9 mouse cellular contexts compared by ENCODE assay signal in the genomic region with DNA sequence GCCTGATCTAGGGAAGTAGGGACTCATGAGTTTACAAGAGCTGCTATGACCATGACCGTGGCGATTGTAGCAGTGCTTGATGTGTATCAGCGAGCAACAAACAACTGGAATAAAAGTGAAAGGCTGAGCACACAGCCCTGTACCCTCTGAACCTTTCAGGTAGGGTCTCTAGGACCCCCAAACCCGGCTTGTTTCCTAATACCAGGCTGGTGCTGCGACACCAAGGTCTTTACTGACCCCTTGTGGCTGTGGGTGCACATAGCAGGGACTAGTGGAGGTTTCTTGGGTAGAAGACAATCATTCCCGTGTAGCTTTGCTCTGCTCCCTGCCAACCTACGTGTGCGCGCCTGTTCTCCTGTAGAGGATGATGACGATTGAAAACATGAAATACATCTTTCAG. TPM values are rescaled to one million over a fixed set of nuclear protein-coding genes. Genes with fewer than 3 reads are reported as not detected.
DNase-seq lines count a peak whose midpoint lies in the region; ATAC-seq and TF ChIP-seq lines count a peak whose summit lies in the region.
"Had no signal": no experiment of that assay in that cellular context is flagged by ENCODE, and none has a peak within 500 bp of the region (broad histone marks: within the 10 kb centered on the region; RNA-seq: fewer than 3 reads in every experiment).

No protein-coding gene starts in this region.

- peak; percentile 71; the same call in 1 of the 2 replicates for TF ChIP-seq CTCF in spleen, adult 2 months (IDR thresholded peaks at IDR 0.05; ENCODE audit: extremely low read depth, insufficient read depth, insufficient read length, insufficient replicate concordance)

- H3K4me3 ChIP-seq in heart, embryonic 11.5 days (ENCODE audit: low read depth, low read length): no peak overlapping the region
- no peak overlapping the region for H3K4me3 ChIP-seq in spleen, adult 2 months (ENCODE audit: extremely low read depth, insufficient read depth, insufficient read length)
- H3K4me3 ChIP-seq: limb, embryonic 12.5 days had no signal

- peak; percentile 53 for DNase-seq in gastrocnemius, adult 18-20 months (ENCODE audit: low spot score)
- DNase-seq in gastrocnemius, adult 8-10 months (ENCODE audit: low spot score in 2 of 2): no peak
- DNase-seq in ES-CJ7 (ENCODE audit: low read depth, low spot score): peak; percentile 72
- peak; percentile 73 for DNase-seq in cerebellum, adult 11-12 months
- DNase-seq in layer of hippocampus, postnatal 10 days (ENCODE audit: low spot score in 2 of 2): peak; percentile 70 to 75
- peak; percentile 62 for DNase-seq in lung, postnatal 14 days
- peak in 1 of 2 experiments; percentile 44 for DNase-seq in spleen, adult 2 months (ENCODE audit: low read depth in 1 of 2, low spot score in 2 of 2)

- no peaks in the 10 kb centered on the region for H3K9me3 ChIP-seq in heart, embryonic 11.5 days (replicated peaks; ENCODE audit: control insufficient read depth, low read length)
- H3K9me3 ChIP-seq: limb, embryonic 12.5 days had no signal

- H3K4me1 ChIP-seq in heart, embryonic 11.5 days (ENCODE audit: control insufficient read depth, insufficient read depth, low read length): no peaks in the 10 kb centered on the region
- no peaks in the 10 kb centered on the region for H3K4me1 ChIP-seq in spleen, adult 2 months (ENCODE audit: control insufficient read depth, insufficient read depth, insufficient read length)
- H3K4me1 ChIP-seq: limb, embryonic 12.5 days had no signal

- no peaks in the 10 kb centered on the region for H3K36me3 ChIP-seq in heart, embryonic 11.5 days (ENCODE audit: control insufficient read depth, insufficient read depth, low read length)
- no peaks in the 10 kb centered on the region for H3K36me3 ChIP-seq in spleen, adult 2 months (ENCODE audit: control insufficient read depth, insufficient read depth, low read length)
- H3K36me3 ChIP-seq: limb, embryonic 12.5 days had no signal

- WGBS in heart, embryonic 11.5 days (ENCODE audit: insufficient replicate concordance): 25% methylated on average over 10 of the region's 10 CpGs
- 44% methylated on average over 10 of the region's 10 CpGs for WGBS in spleen, adult 2 months

- no peak for TF ChIP-seq POLR2A in spleen, adult 2 months (IDR thresholded peaks at IDR 0.05; ENCODE audit: low read depth, low read length)

- H3K9ac ChIP-seq in heart, embryonic 11.5 days (ENCODE audit: low read depth, low read length): no peak overlapping the region
- H3K9ac ChIP-seq: limb, embryonic 12.5 days had no signal

- no peak overlapping the region for H3K27ac ChIP-seq in heart, embryonic 11.5 days (ENCODE audit: low read depth, low read length)
- H3K27ac ChIP-seq in spleen, adult 2 months (ENCODE audit: insufficient read depth, low read length): no peak overlapping the region
- H3K27ac ChIP-seq: limb, embryonic 12.5 days had no signal

- ATAC-seq in heart, embryonic 11.5 days (replicated peaks; ENCODE audit: insufficient number of reproducible peaks, low FRiP score, low TSS enrichment): peak; percentile 50; the same call in 1 of the 2 replicates

- no peaks in the 10 kb centered on the region for H3K27me3 ChIP-seq in heart, embryonic 11.5 days (ENCODE audit: control insufficient read depth, insufficient read depth, low read length)
- H3K27me3 ChIP-seq in spleen, adult 2 months (ENCODE audit: control insufficient read depth, insufficient read depth, low read length): no peaks in the 10 kb centered on the region
- H3K27me3 ChIP-seq: limb, embryonic 12.5 days had no signal

- peak overlapping the region; percentile 29; the same call in 1 of the 2 replicates for H3K4me2 ChIP-seq in heart, embryonic 11.5 days
- H3K4me2 ChIP-seq: limb, embryonic 12.5 days had no signal

RNA-seq across cellular contexts. Expression of a gene that starts 15.8 kb away (rescaled TPM):
- 10 to 100 TPM; 11.9 to 18.0 TPM for total RNA-seq in gastrocnemius, adult 18-20 months (2021)
- total RNA-seq in gastrocnemius, adult 8-10 months (2022): 10 to 100 TPM in 3 of 4 experiments, 1 to 10 TPM in 1; 6.1 to 27.5 (median 16.1) TPM
- polyA plus RNA-seq in heart, embryonic 11.5 days (2014; fragmentation: Nextera tagmentation; extraction: Ambion mirVana): 37.5 and 44.9 TPM in 2 replicates
- 1 to 10 TPM; 3.5 to 4.5 TPM for total RNA-seq in layer of hippocampus, postnatal 10 days (2021)
- polyA plus RNA-seq in spleen, adult 2 months (2012; rRNA removed): 10.9 and 21.7 TPM in 2 replicates

Comparison
In these comparisons a context has a peak if more than half of its experiments do, and no peak if none do; other contexts are left out.
1. DNase-seq: peak in gastrocnemius, adult 18-20 months (single experiment), ES-CJ7 (single experiment), cerebellum, adult 11-12 months (single experiment), layer of hippocampus, postnatal 10 days (2 of 2) and lung, postnatal 14 days (single experiment); none in gastrocnemius, adult 8-10 months (0 of 2).